Mouse (Mus musculus) intestine, postnatal 0 days (tissue): Measurements from ENCODE around the gene Trio. TPM values are rescaled to one million over a fixed set of nuclear protein-coding genes. Genes with fewer than 3 reads are reported as not detected.
"Not testable (repeated sequence)": the region's sequence is repeated elsewhere in the genome, so short reads cannot be mapped to it uniquely, and the experiment has no call there.

Experiments used
- ATAC-seq: fragments of 200-750 bp; cut with Nextera tagmentation; 2 replicates; pipeline ENCODE4 v1.8.0; 2017; ENCODE audit warnings: mild to moderate bottlenecking, moderate TSS enrichment, moderate library complexity
- H3K27ac ChIP-seq: fragments of 300-500 bp; sonication (generic); 2 replicates; pipeline ENCODE4 v1.5.1; 2014; ENCODE audit warnings: mild to moderate bottlenecking, low read depth, low read length, moderate library complexity
- H3K27me3 ChIP-seq: fragments of 300-500 bp; sonication (generic); replicated peaks from 2 replicates; pipeline ENCODE4 v1.6.1; 2014; ENCODE audit warnings: low read length, mixed read lengths; ENCODE audit not compliant: control insufficient read depth, insufficient read depth
- H3K36me3 ChIP-seq: fragments of 300-500 bp; sonication (generic); 2 replicates; pipeline ENCODE4 v1.6.1; 2014; ENCODE audit warnings: mild to moderate bottlenecking, moderate library complexity; ENCODE audit not compliant: control insufficient read depth, insufficient read depth
- H3K4me1 ChIP-seq: fragments of 300-500 bp; sonication (generic); replicated peaks from 2 replicates; pipeline ENCODE4 v1.6.1; 2014; ENCODE audit warnings: antibody characterized with exemption, low read length, mixed read lengths; ENCODE audit not compliant: control insufficient read depth, insufficient read depth
- H3K4me2 ChIP-seq: fragments of 300-500 bp; sonication (generic); replicated peaks from 2 replicates; pipeline ENCODE4 v1.6.1; 2014; ENCODE audit warnings: low read depth, mild to moderate bottlenecking, moderate library complexity
- H3K4me3 ChIP-seq: fragments of 300-500 bp; sonication (generic); 2 replicates; pipeline ENCODE4 v1.5.1; 2014; ENCODE audit warnings: low read depth, low read length
- H3K9ac ChIP-seq: fragments of 300-500 bp; sonication (generic); 2 replicates; pipeline ENCODE4 v1.6.1; 2014; ENCODE audit warnings: mild to moderate bottlenecking, low read depth, low read length
- H3K9me3 ChIP-seq: fragments of 300-500 bp; sonication (generic); 2 replicates; pipeline ENCODE4 v1.6.1; 2016; ENCODE audit warnings: mixed run types; ENCODE audit not compliant: control insufficient read depth
- CTCF ChIP-seq: sonication (generic); IDR thresholded peaks from 2 replicates; pipeline ENCODE4 v1.5.1; 2016; ENCODE audit warnings: low read depth, mild to moderate bottlenecking, control low read depth, antibody characterized with exemption, moderate library complexity
- WGBS: fragments of 180-500 bp; shearing (Covaris S2); extraction: QIAGEN DNeasy Blood & Tissue Kit; methylation state at CpG from one replicate; pipeline ENCODE4 v1.1.7; 2014; 5-methylcytosine and 5-hydroxymethylcytosine counted together
- polyA plus RNA-seq: library from polyadenylated mRNA; unstranded; fragments of >200 nt; fragmentation: Nextera tagmentation; extraction: Ambion mirVana; gene quantifications from 2 replicates; pipeline ENCODE4 v1.2.1, GENCODE M21; 2015

The Trio gene
- polyA plus RNA-seq, 1 experiment from 2014 or later, result 10.0 TPM

GRCm38 (mm10) chr15:27723746-27724145, 301.9 kb downstream of the Trio start:
- no peak overlapping the region for H3K9ac ChIP-seq
- TF ChIP-seq CTCF, result no peak
- ATAC-seq, result 0 out of 2 replicates have a peak, but pooled peaks have one; percentile 39
- no peaks in the 10 kb centered on the region for H3K27me3 ChIP-seq
- H3K27ac ChIP-seq, result no peak overlapping the region
- H3K9me3 ChIP-seq, result no peaks in the 10 kb centered on the region
- H3K4me2 ChIP-seq, result no peak overlapping the region
- no peaks in the 10 kb centered on the region for H3K36me3 ChIP-seq
- no peak overlapping the region for H3K4me3 ChIP-seq
- peaks cover 5% of the 10 kb centered on the region; the same call in 1 of the 2 replicates for H3K4me1 ChIP-seq
- WGBS, result 40% methylated on average over 6 of the region's 6 CpGs

- 72% methylated on average over 8 of the region's 8 CpGs for WGBS
- not testable (repeated sequence) for H3K27ac ChIP-seq, H3K4me1 ChIP-seq, H3K9ac ChIP-seq, H3K4me2 ChIP-seq, H3K27me3 ChIP-seq, H3K36me3 ChIP-seq, H3K9me3 ChIP-seq, ATAC-seq, H3K4me3 ChIP-seq
Measured at GRCm38 (mm10) chr15:27720297-27720696, 305.4 kb downstream of the Trio start.

- no peaks in the 10 kb centered on the region for H3K9me3 ChIP-seq
- H3K4me2 ChIP-seq, result peak overlapping the region; percentile 35; the same call in 1 of the 2 replicates
- no peaks in the 10 kb centered on the region for H3K27me3 ChIP-seq
- peak; percentile 92 for ATAC-seq
- 0 out of 2 replicates have a peak, but pooled peaks cover 9% of the 10 kb centered on the region for H3K4me1 ChIP-seq
- no peak for TF ChIP-seq CTCF
- peak overlapping the region; percentile 73 for H3K27ac ChIP-seq
- no peak overlapping the region for H3K4me3 ChIP-seq
- peak overlapping the region; percentile 26; the same call in 1 of the 2 replicates for H3K9ac ChIP-seq
- 61% methylated on average over 7 of the region's 7 CpGs for WGBS
- no peaks in the 10 kb centered on the region for H3K36me3 ChIP-seq
Measured at GRCm38 (mm10) chr15:27718668-27719067, 307.0 kb downstream of the Trio start.

GRCm38 (mm10) chr15:27715331-27715730, 310.3 kb downstream of the Trio start:
- TF ChIP-seq CTCF, result peak; percentile 79
- no peaks in the 10 kb centered on the region for H3K9me3 ChIP-seq
- 0 out of 2 replicates have a peak, but pooled peaks cover 9% of the 10 kb centered on the region for H3K4me1 ChIP-seq
- no peaks in the 10 kb centered on the region for H3K36me3 ChIP-seq
- ATAC-seq, result no peak
- no peak overlapping the region for H3K9ac ChIP-seq
- H3K4me3 ChIP-seq, result no peak overlapping the region
- no peak overlapping the region for H3K4me2 ChIP-seq
- WGBS, result 38% methylated on average over 3 of the region's 3 CpGs
- H3K27me3 ChIP-seq, result no peaks in the 10 kb centered on the region
- no peak overlapping the region for H3K27ac ChIP-seq

- no peak for TF ChIP-seq CTCF
- no peak overlapping the region for H3K9ac ChIP-seq
- no peaks in the 10 kb centered on the region for H3K36me3 ChIP-seq
- no peak overlapping the region for H3K4me2 ChIP-seq
- no peaks in the 10 kb centered on the region for H3K9me3 ChIP-seq
- H3K4me1 ChIP-seq, result no peaks in the 10 kb centered on the region
- no peak for ATAC-seq
- no peak overlapping the region for H3K27ac ChIP-seq
- no peaks in the 10 kb centered on the region for H3K27me3 ChIP-seq
- no peak overlapping the region for H3K4me3 ChIP-seq
- WGBS, result 70% methylated on average over 9 of the region's 9 CpGs
Measured at GRCm38 (mm10) chr15:27710698-27711097, 314.9 kb downstream of the Trio start.

GRCm38 (mm10) chr15:27708968-27709612, 316.6 kb downstream of the Trio start:
- WGBS, result 70% methylated on average over 7 of the region's 7 CpGs

More at GRCm38 (mm10) chr15:27708968-27709612, 316.6 kb downstream of the Trio start:
- Histone ChIP-seq H3K9ac (no peak overlapping the region), H3K4me3 (no peak overlapping the region), H3K36me3 (no peaks in the 10 kb centered on the region), H3K9me3 (no peaks in the 10 kb centered on the region), H3K4me1 (no peaks in the 10 kb centered on the region), H3K4me2 (no peak overlapping the region), H3K27ac (no peak overlapping the region), H3K27me3 (no peaks in the 10 kb centered on the region)
- no peak for TF ChIP-seq CTCF
- no peak for ATAC-seq
